Mouse (Mus musculus): Measurements from ENCODE around the gene Adamts17. TPM values are rescaled to one million over a fixed set of nuclear protein-coding genes. Genes with fewer than 3 reads are reported as not detected.

Adamts17 gene
- total and polyA plus RNA-seq, 3 experiments = 0.47 to 1.5 (median 0.51) TPM

DNA sequence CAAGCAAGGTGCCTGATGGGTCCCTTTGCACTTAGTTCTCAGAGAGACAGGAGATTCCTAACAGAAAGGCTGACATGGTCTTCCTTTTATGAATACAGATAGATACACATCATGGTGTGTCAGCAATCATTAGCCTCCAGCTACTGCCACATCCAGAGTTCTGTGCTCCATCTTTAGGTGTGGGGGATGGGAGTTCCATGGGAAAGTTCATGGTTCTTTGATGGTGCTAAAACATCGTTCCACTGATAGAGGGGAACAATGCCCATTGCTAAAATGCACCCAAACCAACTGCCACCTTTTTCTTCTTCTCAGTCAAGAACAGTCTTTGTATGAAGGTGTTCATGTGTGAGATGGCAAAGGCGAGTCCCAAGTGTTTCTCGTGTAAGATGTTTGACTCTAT lies 215.3 kb downstream of the Adamts17 start:
- H3K4me1 ChIP-seq (ENCODE audit: control insufficient read depth, insufficient read depth, low read length) = peaks cover 4% of the 10 kb centered on the region; the same call in 1 of the 2 replicates
- no peak overlapping the region for H3K4me3 ChIP-seq
- DNase-seq = no peak
- intact Hi-C loops (cut with DNase I) = loop anchor here (5.0 kb wide), 1 partner anchor 43 kb away; no protein-coding TSS in a partner anchor
- H3K9ac ChIP-seq (ENCODE audit: low read depth, low read length) = no peak overlapping the region
- H3K36me3 ChIP-seq (ENCODE audit: control insufficient read depth, insufficient read depth, low read length) = no peaks in the 10 kb centered on the region
- no peaks in the 10 kb centered on the region for H3K79me2 ChIP-seq (replicated peaks; ENCODE audit: control insufficient read depth, insufficient read depth, low read length)
- no peaks in the 10 kb centered on the region for H3K27me3 ChIP-seq (ENCODE audit: control insufficient read depth, insufficient read depth, low read length)
- TF ChIP-seq CTCF (IDR thresholded peaks at IDR 0.05) (no peak), EP300 (IDR thresholded peaks at IDR 0.05; ENCODE audit: insufficient read depth, low read depth, low read length) (no peak), POLR2A (IDR thresholded peaks at IDR 0.05; ENCODE audit: insufficient read depth, low read depth, low read length) (no peak)
- peak overlapping the region; percentile 51 for H3K27ac ChIP-seq
- WGBS = 83% methylated on average over 3 of the region's 3 CpGs

DNA sequence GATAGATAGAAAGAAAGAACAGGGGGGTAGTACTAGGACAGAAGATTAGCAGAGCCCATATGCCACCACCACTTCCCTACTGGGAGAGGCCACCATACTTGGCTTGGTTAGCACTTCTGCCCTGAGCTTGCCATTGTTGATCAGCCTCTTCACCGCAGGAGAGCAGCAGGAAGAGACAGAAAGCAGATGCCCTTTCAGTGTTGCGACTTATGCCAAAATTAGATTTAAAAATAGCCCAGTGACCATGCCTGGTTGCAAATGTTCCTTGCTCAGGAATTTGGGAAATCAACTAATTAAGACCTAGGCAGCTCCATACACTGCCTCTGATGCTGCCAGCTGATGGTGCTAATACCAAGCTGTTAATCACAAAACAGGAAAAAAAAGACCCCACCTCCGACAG lies 216.0 kb downstream of the Adamts17 start:
- Histone ChIP-seq H3K27ac (peak overlapping the region; percentile 51), H3K79me2 (replicated peaks; ENCODE audit: control insufficient read depth, insufficient read depth, low read length) (no peaks in the 10 kb centered on the region), H3K9ac (ENCODE audit: low read depth, low read length) (no peak overlapping the region), H3K4me1 (ENCODE audit: control insufficient read depth, insufficient read depth, low read length) (peaks cover 4% of the 10 kb centered on the region; the same call in 1 of the 2 replicates), H3K4me3 (no peak overlapping the region), H3K27me3 (ENCODE audit: control insufficient read depth, insufficient read depth, low read length) (no peaks in the 10 kb centered on the region), H3K36me3 (ENCODE audit: control insufficient read depth, insufficient read depth, low read length) (no peaks in the 10 kb centered on the region)
- intact Hi-C loops (cut with DNase I) = loop anchor here (5.0 kb wide), 1 partner anchor 43 kb away; no protein-coding TSS in a partner anchor
- WGBS = 31% methylated on average over 3 of the region's 3 CpGs
- TF ChIP-seq EP300 (IDR thresholded peaks at IDR 0.05; ENCODE audit: insufficient read depth, low read depth, low read length) = peak; percentile 71; the same call in 1 of the 2 replicates
- TF ChIP-seq POLR2A (IDR thresholded peaks at IDR 0.05; ENCODE audit: insufficient read depth, low read depth, low read length) = no peak
- DNase-seq = peak in 1 of 2 experiments; percentile 51

DNA sequence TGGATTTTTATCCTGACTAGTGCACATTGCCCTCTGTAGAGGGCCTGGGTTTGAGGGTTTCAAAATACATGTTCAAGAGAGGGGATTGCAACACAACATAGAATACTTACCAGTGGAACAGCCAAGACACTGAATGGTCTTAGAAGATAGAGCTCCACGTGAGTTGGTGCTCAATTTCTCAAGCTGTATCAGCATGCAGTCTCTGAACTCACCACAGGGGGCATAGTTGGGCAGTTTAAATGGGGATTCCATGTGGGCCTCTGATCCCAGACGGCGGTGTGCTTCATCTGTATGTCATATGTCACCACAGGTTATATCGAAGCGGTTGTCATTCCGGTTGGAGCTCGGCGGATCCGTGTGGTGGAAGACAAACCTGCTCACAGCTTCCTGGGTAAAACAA lies 222.2 kb downstream of the Adamts17 start:
- Histone ChIP-seq H3K79me2 (replicated peaks; ENCODE audit: control insufficient read depth, insufficient read depth, low read length) (no peaks in the 10 kb centered on the region), H3K27ac (no peak overlapping the region), H3K36me3 (ENCODE audit: control insufficient read depth, insufficient read depth, low read length) (no peaks in the 10 kb centered on the region), H3K4me3 (no peak overlapping the region), H3K4me1 (ENCODE audit: control insufficient read depth, insufficient read depth, low read length) (peaks cover 8% of the 10 kb centered on the region), H3K9ac (ENCODE audit: low read depth, low read length) (no peak overlapping the region), H3K27me3 (ENCODE audit: control insufficient read depth, insufficient read depth, low read length) (no peaks in the 10 kb centered on the region)
- DNase-seq = no peak
- WGBS = 85% methylated on average over 9 of the region's 9 CpGs
- TF ChIP-seq CTCF (IDR thresholded peaks at IDR 0.05) = peak; percentile 71
- no peak for TF ChIP-seq POLR2A (IDR thresholded peaks at IDR 0.05; ENCODE audit: insufficient read depth, low read depth, low read length)
- no peak for TF ChIP-seq EP300 (IDR thresholded peaks at IDR 0.05; ENCODE audit: insufficient read depth, low read depth, low read length)
- intact Hi-C loops (cut with DNase I) = loop anchor here (5.0 to 10.0 kb wide), 2 partner anchors 136 to 573 kb away; no protein-coding TSS in a partner anchor

DNA sequence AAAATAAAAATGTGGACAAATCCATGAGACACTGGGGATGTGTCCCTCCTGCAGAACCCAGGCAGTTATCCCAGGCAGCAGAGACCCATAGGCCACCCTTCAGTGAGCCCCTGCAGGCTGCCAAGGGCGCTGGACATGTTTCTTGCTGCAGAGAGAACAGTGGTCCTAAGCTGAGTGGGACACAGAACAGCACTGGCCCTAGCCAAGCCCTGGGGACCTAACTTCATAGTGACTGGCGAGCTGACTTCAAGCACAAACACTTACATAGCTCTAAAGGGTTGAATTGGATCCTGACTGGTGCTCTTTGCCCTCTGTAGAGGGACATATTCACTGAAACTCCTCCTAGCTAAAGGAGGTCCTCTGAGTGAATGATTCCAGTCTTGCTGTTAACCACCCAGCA lies 223.0 kb downstream of the Adamts17 start:
- no peaks in the 10 kb centered on the region for H3K27me3 ChIP-seq (ENCODE audit: control insufficient read depth, insufficient read depth, low read length)
- intact Hi-C loops (cut with DNase I) = loop anchor here (5.0 to 10.0 kb wide), 2 partner anchors 135 to 572 kb away; no protein-coding TSS in a partner anchor
- H3K36me3 ChIP-seq (ENCODE audit: control insufficient read depth, insufficient read depth, low read length) = no peaks in the 10 kb centered on the region
- H3K79me2 ChIP-seq (replicated peaks; ENCODE audit: control insufficient read depth, insufficient read depth, low read length) = no peaks in the 10 kb centered on the region
- WGBS = 93% methylated on average over 2 of the region's 2 CpGs
- no peak overlapping the region for H3K27ac ChIP-seq
- TF ChIP-seq CTCF (IDR thresholded peaks at IDR 0.05) (no peak), POLR2A (IDR thresholded peaks at IDR 0.05; ENCODE audit: insufficient read depth, low read depth, low read length) (no peak), EP300 (IDR thresholded peaks at IDR 0.05; ENCODE audit: insufficient read depth, low read depth, low read length) (no peak)
- no peak overlapping the region for H3K4me3 ChIP-seq
- peaks cover 8% of the 10 kb centered on the region for H3K4me1 ChIP-seq (ENCODE audit: control insufficient read depth, insufficient read depth, low read length)
- H3K9ac ChIP-seq (ENCODE audit: low read depth, low read length) = no peak overlapping the region
- no peak for DNase-seq

DNA sequence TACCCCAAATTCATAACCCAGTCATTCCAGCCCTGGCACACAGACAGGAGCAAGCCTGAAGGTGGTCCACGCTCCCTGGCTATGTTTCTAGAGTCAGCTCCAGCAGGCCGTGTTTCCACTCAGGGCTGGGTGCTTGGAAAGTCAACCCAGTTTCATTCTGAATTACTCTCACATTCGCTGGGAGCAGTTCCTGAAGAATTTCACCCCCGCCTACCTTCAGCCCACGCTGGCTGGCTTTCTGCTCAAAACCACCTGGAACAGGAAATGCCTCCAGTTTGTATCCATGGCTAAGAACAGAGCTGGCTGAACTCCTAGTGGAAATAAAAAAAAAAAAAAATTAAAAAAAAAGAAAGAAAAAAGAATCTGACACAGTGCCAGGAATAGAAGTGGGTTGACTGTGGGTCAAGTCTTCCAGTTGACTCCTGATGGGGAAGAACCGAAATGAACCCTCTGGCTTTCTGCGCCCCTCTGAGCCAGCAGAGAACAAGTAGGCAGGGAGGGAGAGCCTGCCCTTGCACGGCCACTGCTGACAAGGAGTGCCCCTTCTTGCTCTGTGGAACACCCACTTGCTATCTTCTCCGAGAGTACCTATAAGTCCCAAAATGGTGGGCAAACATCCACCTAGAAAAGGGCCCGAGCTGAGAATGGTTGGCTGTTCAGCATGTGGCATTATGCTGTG lies 225.2 kb downstream of the Adamts17 start:
- Histone ChIP-seq H3K27ac (peak overlapping the region; percentile 31; the same call in 1 of the 2 replicates), H3K36me3 (ENCODE audit: control insufficient read depth, insufficient read depth, low read length) (no peaks in the 10 kb centered on the region), H3K4me3 (no peak overlapping the region), H3K79me2 (replicated peaks; ENCODE audit: control insufficient read depth, insufficient read depth, low read length) (no peaks in the 10 kb centered on the region), H3K4me1 (ENCODE audit: control insufficient read depth, insufficient read depth, low read length) (peaks cover 8% of the 10 kb centered on the region), H3K9ac (ENCODE audit: low read depth, low read length) (no peak overlapping the region), H3K27me3 (ENCODE audit: control insufficient read depth, insufficient read depth, low read length) (no peaks in the 10 kb centered on the region)
- DNase-seq = peak in 1 of 2 experiments; percentile 39
- 55% methylated on average over 10 of the region's 10 CpGs for WGBS
- TF ChIP-seq EP300 (IDR thresholded peaks at IDR 0.05; ENCODE audit: insufficient read depth, low read depth, low read length) = no peak
- no peak for TF ChIP-seq CTCF (IDR thresholded peaks at IDR 0.05)
- TF ChIP-seq POLR2A (IDR thresholded peaks at IDR 0.05; ENCODE audit: insufficient read depth, low read depth, low read length) = no peak
- intact Hi-C loops (cut with DNase I) = loop anchor here (5.0 to 10.0 kb wide), 2 partner anchors 133 to 570 kb away; no protein-coding TSS in a partner anchor

DNA sequence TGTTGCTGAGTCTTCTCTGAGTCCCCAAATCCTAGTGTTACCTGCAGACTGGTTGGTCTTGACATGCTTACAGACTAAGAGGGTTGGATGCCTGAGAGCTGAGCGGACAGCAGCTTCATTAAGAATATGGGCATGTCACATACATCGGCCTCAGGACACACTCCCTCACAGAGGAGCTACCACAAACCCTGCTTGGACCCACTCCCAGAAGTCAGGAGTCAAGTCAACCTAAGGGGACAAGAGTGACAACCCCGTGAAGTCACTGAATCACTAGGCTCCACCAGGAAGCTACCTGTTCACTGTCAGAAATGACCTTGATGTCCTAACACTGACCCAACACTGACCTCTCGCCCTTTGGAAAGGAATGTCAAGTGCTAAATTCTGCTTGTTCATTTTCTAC lies 226.1 kb downstream of the Adamts17 start:
- Histone ChIP-seq H3K27me3 (ENCODE audit: control insufficient read depth, insufficient read depth, low read length) (no peaks in the 10 kb centered on the region), H3K27ac (no peak overlapping the region), H3K4me1 (ENCODE audit: control insufficient read depth, insufficient read depth, low read length) (peaks cover 8% of the 10 kb centered on the region), H3K4me3 (no peak overlapping the region), H3K9ac (ENCODE audit: low read depth, low read length) (no peak overlapping the region), H3K79me2 (replicated peaks; ENCODE audit: control insufficient read depth, insufficient read depth, low read length) (no peaks in the 10 kb centered on the region), H3K36me3 (ENCODE audit: control insufficient read depth, insufficient read depth, low read length) (no peaks in the 10 kb centered on the region)
- intact Hi-C loops (cut with DNase I) = loop anchor here (10.0 kb wide), 1 partner anchor 569 kb away; no protein-coding TSS in a partner anchor
- 90% methylated on average over 4 of the region's 4 CpGs for WGBS
- no peak for DNase-seq
- TF ChIP-seq POLR2A (IDR thresholded peaks at IDR 0.05; ENCODE audit: insufficient read depth, low read depth, low read length) (no peak), EP300 (IDR thresholded peaks at IDR 0.05; ENCODE audit: insufficient read depth, low read depth, low read length) (no peak), CTCF (IDR thresholded peaks at IDR 0.05) (no peak)
